Mouse (Mus musculus) v-Abl transformed pro-B cells (cell line): ENCODE results near the gene Lpp.

Experiments
- in situ Hi-C, 2 experiments: fragments of 400-800 bp; cut with MboI; formaldehyde crosslinking; loops; one replicate each; pipeline ENCODE4 v1.15.1; 2025; ENCODE audit not compliant: unreplicated experiment in 2 of 2

Lpp gene

DNA sequence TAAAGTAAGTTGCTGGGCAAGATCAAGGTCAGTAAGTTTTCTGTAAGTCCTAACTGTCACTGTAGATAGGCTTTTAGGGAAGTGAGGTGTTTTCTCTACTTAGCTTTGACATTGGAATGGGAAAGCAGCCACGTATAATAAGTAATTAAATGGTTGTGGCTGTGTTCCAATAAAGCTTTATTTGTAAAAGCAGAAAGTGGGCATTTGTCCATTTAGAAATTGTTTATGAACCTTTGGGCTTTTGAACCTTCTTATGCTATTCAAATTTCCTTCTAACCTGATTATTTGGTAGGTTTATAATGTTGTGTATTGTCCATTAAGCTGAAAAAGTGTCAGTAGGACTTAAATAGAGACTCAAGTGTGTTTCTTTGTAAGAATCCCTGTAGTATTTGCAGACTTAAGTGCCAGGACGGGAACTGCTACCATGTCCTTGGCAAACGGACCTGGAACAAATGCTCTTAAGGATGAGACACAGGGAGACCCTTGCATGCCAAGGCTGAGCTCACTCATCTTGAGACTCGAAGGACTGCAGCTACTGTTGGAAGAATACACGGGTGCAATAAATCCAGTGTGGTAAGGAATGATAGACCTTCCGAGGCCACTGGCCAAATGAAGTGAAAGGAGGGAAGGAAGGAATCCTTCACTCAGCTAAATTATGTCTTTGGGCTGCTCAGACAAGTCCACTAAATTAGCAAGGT, 252.7 kb downstream of the Lpp start:
- in situ Hi-C loops, result loop anchor here in 1 of 2 experiments (25.0 kb wide), 1 partner anchor 616 kb away; no protein-coding TSS in a partner anchor

DNA sequence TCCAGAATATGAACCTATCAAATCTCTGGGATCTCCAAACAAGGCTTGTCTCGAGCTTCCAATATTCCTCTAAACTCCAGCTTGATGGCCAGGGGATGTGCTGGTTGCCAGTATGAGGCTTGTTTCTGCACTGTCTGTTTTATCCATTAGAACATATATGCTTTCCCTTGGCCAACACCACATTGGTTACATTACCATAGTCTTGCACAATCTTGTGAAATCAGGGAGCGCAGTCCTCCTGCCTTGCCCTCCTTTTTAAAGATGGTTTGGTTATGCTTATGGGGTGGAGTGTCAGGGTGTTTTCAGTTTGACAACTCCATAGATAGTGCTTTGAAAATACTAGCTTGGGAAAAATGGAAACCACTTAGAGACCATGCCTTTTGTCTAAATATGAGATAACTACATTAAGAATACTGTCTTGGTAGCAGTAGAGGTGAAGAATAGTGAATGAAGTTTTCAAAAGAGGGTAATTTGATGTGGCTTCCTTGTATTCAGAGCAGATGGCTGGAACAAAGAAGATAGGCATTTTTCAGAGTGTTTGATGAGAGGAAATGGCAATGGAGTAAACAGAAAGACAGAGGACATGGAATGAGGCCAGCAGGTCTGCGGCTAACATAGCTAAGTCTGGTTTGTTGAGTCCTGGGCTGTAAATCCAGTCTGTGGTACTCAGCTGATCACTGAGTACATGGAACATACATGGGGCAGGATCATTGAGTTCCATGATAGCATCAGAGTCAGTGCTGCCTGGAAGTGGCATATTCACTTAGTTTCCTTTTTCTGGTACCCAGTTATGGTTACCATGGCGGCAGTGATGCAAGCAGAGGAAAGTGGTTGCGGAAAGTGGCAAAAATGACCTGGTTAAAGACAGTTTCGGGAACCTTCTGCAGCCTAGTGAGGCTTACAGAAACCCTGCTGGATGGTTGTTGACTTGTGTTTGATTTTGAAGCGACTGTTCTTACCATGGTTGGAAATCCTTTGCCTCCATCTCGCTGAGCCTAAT, 258.6 kb downstream of the Lpp start:
- in situ Hi-C loops, result loop anchor here in 1 of 2 experiments (10.0 to 25.0 kb wide), 2 partner anchors 667 to 1310 kb away; partner anchors contain the start of genes Bcl6 and Gm37419

DNA sequence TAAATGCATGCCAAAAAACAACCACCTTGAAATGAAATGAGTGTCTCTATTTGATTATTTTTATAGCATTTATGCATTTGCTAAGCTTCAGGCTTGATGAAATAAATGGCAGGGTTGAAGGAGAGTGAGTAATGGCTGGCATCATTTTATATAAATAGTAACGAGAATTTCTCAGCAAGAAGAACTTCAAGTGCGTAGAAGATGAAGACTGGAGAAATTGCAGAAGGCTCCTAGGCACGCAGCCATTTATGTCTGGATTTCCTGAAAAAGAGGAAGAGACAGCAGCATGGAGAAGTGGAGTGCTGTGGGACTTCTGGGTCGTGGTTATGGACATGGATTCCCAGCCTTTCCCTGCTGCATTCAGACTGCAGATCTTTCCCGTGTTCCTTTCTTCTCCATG, 259.7 kb downstream of the Lpp start:
- in situ Hi-C loops, result loop anchor here in 1 of 2 experiments (10.0 to 25.0 kb wide), 2 partner anchors 668 to 1309 kb away; partner anchors contain the start of genes Bcl6 and Gm37419

DNA sequence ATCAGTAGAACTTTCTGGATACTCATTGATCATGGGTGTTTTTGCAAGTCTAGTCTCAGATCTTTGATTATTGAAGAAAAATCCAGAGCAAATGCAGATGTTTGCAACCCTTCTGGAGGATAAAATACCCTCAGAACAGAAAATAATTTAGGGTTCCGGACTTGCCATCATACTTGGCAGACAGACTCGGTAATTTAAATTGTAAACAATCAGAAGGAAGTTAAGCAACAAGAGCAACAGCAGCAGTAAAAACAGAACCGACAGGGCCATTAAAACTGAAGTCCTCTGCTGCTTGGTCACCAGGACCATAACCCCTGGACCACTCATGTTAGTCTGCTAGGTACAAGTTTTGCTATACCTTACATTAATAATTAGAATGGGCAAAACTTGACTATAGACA, 261.8 kb downstream of the Lpp start:
- in situ Hi-C loops, result loop anchor here in 1 of 2 experiments (10.0 to 25.0 kb wide), 2 partner anchors 670 to 1307 kb away; partner anchors contain the start of genes Bcl6 and Gm37419

DNA sequence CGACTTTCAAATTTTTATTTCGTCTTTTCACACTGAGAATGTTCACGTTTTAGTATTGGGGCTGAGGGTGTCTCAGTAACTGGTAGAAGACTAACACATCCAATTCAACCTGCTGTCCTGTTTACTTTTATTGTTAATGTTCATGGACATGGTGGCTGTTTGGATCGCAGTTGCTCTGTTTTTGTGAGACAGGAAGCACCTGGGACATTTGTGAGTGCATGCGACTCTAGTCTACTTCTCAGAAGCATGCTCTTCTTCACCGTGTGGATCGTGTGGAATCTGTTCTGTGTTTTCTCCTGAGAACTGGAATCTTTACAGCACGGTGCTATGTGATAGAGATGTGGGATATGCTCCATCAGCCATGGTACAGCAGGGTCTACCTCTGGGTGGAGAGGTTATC, 262.7 kb downstream of the Lpp start:
- in situ Hi-C loops, result loop anchor here in 1 of 2 experiments (10.0 to 25.0 kb wide), 2 partner anchors 671 to 1306 kb away; partner anchors contain the start of genes Bcl6 and Gm37419

DNA sequence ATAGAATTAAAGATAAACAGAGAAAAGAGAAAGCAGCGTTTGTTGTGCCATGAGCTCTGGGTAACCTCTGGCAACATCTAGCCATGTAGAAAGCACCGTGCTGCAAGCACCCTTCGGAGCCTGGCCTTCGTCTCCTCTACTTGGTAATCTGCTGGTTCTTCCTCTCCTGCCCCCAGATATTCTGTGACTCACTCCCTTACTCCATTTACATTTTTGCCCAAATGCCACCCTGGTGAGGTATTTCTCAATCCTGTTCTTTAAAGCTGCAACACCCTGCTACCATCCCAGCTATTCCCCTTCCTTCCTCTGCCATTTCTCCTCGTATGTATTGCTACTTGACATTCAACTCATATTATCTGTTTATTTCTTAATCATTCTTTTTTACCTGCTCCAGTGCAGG, 263.4 kb downstream of the Lpp start:
- in situ Hi-C loops, result loop anchor here in 1 of 2 experiments (10.0 to 25.0 kb wide), 2 partner anchors 672 to 1306 kb away; partner anchors contain the start of genes Bcl6 and Gm37419

DNA sequence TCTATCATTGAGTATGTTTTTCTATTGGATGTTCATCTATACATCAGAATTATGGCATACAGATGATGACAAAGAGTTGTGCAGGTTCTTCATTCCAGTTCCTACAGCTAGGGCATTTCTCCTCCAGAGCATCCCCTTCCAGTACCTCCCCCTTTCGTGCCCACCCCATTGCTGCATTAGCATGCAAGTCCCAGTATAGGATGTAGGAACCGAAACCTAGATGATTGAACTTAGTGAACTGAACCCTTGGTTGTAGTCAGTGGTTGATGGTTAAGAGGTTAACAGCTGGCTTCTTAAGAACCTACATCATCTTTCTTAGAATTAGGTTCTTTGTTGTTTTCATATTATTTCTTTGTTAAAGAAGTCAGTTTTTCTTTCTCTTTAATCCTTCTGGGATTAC, 265.7 kb downstream of the Lpp start:
- in situ Hi-C loops, result loop anchor here in 1 of 2 experiments (10.0 to 25.0 kb wide), 2 partner anchors 674 to 1303 kb away; partner anchors contain the start of genes Bcl6 and Gm37419

DNA sequence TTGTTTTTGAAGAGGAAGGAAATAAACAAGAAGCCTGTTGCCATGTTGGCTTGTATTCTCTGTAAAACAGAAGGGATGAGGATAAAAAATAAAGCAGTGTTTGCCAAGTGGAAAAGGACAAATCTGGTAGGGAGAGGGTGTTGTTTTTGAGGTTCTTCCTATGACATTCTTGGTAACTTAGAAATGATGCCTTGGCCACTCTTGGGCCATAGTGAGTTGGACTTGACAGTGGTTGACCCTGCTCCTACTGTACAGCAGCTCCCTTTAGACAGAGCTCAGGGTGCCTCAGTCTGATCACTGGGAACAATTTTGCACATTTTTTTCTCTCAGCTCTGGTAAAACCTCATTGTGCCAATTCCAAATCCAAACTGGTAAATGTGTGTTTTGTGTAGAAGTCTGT, 270.8 kb downstream of the Lpp start:
- in situ Hi-C loops, result loop anchor here in 1 of 2 experiments (25.0 kb wide), 1 partner anchor 1298 kb away; no protein-coding TSS in a partner anchor

DNA sequence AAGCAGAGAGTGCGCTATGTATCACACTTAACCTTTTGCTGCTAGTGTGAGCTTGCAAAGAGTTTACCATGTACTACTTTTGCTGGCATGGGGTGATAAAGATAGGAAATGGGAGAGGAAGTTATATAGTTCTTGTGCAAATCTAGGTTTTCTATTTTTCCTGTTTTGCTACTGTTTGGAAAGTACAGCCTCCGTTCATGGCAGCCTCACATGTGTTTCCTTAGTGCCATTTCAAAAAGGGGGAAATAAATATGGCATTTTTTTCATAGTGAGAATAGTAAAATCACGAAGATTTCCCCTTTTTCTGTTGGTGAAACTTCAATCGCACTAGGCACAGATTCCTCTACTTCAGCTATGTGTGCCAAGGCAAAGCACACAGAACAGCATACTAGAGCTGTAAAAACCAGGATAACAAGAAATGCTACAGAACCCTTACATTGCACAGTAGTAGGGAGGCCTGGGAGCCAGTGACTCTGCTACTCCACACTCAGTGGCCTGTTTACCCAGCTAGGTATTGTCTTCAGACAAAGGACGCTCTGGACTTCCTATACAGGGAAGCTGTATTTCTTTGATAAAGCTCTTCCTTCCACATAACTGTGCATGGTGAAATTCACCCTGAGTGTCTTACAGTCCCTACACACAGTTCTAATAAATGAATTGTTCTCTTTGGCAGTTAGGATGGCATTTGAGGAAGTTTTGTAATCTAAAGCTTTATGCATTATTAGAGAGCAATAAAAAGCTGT, 276.6 kb downstream of the Lpp start:
- in situ Hi-C loops, result loop anchor here in 1 of 2 experiments (25.0 kb wide), 1 partner anchor 1292 kb away; no protein-coding TSS in a partner anchor

DNA sequence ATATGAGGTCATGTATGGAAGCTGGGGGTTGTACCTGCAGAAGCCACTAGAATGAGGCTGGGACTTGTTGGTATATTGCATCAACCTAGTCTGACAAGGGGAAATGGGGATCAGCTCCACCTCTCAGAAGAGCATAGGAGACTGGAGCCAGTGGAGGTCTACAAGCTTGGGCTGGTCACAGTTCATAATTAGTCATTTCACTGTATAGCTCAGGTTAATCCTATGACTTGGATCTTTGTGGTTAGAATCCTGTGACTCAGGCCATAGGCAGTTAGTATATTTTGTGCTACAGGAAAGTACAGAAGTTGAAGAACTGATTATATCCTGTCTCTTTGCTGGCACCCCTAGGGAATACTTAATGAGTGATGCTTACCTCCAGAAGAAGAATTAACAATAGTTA, 285.6 kb downstream of the Lpp start:
- in situ Hi-C loops, result no loop called here

DNA sequence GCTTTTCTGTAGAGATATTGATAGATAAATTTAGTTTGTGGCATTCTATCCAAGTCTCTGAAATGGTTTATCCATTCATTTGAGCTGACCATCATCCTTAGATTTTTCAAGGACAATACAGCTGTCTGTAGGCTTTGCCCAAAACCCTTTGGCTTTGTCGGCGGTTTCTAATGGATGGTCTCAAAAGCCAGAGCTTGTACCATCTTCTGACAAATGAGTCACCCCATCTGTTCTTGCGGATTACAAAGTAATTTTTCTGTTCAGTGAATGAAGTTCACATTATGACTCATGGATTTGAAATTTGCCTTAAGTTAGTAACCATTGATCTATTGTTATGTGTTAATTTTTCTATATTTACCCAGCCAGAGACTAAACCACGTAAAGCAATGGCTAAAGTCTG, 301.8 kb downstream of the Lpp start:
- in situ Hi-C loops, result no loop called here

DNA sequence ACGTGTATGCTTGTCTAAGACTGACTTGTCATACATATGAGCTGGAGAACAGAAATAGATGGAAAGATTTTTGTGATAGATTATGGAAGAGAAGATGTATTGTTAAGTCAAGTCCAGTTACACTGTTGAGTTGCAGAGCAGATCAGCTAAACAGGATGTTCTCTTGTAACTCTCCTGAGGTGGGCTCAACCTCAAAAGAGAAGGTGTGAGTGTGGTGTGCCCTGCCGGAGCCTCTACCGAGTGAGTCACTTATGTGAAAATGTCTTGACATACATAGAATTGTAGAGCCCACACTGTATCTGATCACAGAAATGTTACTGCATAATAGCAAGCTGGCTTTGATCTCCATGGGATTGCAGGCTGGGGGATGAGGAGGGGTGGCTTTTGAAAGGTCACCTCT, 310.9 kb downstream of the Lpp start:
- in situ Hi-C loops, result no loop called here

DNA sequence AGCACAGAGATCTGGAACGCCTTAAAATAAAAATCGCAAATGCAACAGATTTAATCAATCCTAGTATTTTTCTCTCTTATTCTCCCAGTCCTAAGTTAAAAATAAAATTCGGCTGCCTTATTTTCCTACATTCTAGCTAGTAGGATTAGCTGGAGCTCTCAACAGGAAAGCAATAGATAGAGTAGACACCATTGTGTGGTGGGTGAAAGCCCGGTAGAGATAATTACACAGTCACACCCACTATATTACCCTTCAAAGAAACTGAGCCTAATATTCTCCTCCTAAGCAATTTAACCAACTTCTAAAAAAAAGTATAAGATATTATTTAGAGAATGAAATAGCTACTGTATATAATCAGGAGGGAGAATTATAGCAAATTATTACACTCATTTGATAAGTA, 330.3 kb downstream of the Lpp start:
- in situ Hi-C loops, result no loop called here

DNA sequence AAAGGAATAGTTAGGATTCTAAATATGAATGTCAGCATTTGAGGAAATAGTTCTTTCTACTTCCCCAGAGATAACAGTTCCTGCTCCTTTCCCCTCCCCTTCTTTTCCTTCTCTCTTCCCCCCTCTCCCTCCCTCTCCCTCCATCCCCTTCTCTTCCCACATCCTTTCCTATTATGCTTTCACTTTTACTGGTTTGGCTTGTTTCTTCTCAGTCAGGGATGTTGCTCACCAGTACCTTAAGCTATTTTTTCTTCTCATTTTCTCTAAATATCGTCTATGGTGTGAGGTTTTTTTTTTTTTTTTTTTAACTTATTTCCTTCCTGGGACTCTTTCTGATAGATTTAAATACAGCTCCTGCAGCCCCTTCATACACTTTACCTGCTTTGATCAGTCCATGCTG, 339.4 kb downstream of the Lpp start:
- in situ Hi-C loops, result no loop called here

DNA sequence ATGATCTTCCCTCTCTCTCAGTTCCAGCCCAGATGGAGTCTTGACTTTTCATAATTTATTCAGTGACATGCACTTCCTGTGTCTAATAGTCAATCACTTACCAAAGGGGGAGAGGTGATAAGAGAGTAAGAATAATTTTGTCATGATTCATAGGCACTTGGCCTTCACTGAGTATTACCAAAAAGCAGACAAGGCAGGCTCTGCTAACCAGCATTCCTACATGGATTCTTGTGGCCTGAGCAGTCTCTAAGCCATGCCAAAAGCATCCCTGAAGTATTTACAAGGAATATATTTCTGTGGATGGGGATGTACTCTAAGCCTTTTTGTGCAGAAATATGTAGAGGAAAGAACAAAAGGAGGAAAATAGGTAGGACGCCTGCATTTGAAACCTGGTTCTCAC, 340.0 kb downstream of the Lpp start:
- in situ Hi-C loops, result no loop called here

DNA sequence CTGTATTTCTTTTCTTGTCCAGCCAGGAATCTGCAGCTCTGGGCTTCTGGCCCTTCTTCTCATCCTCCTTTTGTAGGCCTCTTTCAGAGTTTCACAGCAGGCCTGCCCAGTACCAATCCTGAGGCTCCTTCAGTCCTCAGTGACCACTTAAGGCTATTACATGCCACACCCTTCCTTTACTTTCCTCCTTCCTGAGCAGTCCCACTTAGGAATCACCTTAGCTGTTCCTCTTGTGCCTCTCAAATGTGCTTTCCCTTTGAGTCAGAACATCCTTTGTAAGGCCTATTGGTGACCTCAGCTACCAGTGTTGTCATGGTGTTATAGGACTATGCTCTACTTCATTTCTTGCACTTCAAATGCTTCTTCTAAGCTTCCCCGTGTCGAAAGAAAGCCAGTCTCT, 342.4 kb downstream of the Lpp start:
- in situ Hi-C loops, result no loop called here

DNA sequence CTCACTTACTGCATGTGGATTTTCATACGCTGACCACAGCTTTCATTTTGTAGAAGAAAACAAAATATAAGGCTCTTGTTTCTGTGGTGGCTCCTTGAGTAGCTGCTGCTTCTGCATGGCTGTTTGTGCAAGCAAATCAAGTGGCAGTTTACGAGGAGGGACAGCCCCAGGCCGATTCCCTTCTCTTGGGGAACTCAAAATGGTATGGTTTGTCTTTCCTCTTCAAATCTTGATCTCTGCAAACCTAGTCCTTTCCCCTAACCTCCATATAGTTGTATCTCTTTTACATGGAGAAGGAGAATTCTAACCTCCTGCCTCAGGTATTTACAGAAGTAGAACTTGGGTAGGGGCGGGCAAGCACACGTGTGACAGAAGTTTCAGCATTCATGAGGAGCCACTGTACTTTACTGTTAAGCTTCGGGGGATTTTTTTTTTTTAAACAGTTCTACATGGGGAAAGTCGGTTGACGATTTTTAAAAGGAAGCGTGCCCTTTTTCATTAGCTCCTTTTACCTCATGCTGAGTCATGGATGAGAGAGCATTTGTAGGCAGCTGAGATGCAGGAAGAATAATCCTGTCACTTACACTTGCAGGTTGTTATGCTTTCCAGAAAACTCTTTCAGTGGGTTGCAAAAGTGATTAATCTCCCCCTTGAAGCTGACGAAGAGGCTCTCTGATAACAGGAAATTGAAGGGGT, 344.2 kb downstream of the Lpp start:
- in situ Hi-C loops, result no loop called here

DNA sequence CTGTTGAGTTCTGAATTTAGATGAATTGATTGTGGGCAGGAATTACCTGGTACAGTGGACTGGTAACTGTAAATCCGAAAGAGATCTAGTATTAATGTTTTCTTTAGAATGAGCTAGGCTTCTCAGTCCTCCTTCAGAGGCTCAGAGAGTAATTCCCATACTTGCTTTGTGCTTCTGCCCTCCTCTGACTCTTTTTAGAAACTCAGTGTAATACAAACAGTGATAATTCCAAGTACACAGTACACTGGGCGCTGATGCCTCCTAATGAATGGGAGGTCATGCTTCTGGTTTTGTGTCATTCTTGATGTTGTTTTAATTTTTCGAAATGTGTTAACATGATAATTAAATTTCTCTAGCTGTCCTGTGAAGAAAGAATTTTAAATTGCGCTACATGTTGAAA, 347.4 kb downstream of the Lpp start:
- in situ Hi-C loops, result no loop called here

DNA sequence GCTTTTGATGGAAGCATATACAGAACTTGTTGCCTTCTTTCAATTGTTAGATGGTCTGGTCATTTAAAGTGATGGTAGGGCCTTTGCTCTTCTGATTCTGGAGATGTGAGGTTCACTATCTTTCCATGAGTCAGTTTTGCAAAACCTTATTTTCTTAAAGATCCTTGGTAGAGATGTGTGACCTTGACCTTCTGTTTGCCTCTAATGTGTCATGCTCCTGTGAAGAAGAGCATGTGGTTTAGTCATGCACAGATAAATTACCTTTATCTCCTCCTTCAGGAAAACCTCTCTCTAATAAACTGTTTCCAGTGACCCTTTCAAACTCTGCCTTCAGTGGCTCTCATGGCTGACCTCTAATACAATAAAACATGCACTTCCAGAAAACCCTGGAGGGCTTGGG, 356.5 kb downstream of the Lpp start:
- in situ Hi-C loops, result no loop called here

DNA sequence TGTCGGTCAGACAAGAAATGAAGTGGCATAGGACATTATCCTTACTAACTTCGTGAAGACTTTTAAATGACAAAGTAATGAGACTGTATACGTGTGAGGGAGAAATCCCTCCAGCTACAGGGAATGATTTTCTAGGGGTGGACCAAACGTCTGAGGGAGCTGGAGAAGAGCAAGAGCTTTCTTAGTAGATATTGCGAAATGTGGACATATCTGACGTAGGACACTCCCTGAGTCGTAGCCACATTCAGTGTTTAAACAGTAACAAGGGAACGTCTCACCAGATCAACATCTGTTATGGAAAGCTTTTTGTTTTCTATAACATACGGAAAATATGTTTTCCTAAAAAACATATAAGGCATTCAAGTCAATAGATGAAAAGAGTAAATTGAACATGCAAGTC, 362.8 kb downstream of the Lpp start:
- in situ Hi-C loops, result no loop called here
